23 mouse cellular contexts compared by ENCODE assay signal in genomic region chr8:92976656-92977055, GRCm38 (mm10). TPM values are rescaled to one million over a fixed set of nuclear protein-coding genes. Genes with fewer than 3 reads are reported as not detected.
DNase-seq lines count a peak whose midpoint lies in the region; ATAC-seq and TF ChIP-seq lines count a peak whose summit lies in the region.
"Had no signal": no experiment of that assay in that cellular context is flagged by ENCODE, and none has a peak within 500 bp of the region (broad histone marks: within the 10 kb centered on the region; RNA-seq: fewer than 3 reads in every experiment).

No protein-coding gene starts in this region.

- no peak overlapping the region for H3K4me2 ChIP-seq in embryonic facial prominence, embryonic 15.5 days (replicated peaks)
- H3K4me2 ChIP-seq: embryonic facial prominence, embryonic 13.5 days; forebrain, embryonic 12.5 days had no signal

- no peak for ATAC-seq in embryonic facial prominence, embryonic 15.5 days (ENCODE audit: insufficient number of reproducible peaks, low FRiP score, low TSS enrichment, low read depth)
- no peak for ATAC-seq in erythroid progenitor cell, adult 5-6 weeks (replicated peaks; ENCODE audit: low FRiP score, poor library complexity, severe bottlenecking)
- ATAC-seq: CD4-positive, CD25-positive, alpha-beta regulatory T cell, adult 4 months; forebrain, embryonic 14.5 days; forebrain, embryonic 16.5 days had no signal

- H3K27me3 ChIP-seq in embryonic facial prominence, embryonic 15.5 days = no peaks in the 10 kb centered on the region
- H3K27me3 ChIP-seq in embryonic facial prominence, embryonic 10.5 days (replicated peaks; ENCODE audit: low read depth, poor library complexity, severe bottlenecking) = no peaks in the 10 kb centered on the region
- H3K27me3 ChIP-seq: CH12.LX; embryonic facial prominence, embryonic 13.5 days; forebrain, embryonic 12.5 days had no signal

- no peak for TF ChIP-seq CTCF in gastrocnemius, adult 2 months (IDR thresholded peaks at IDR 0.05)

- H3K9ac ChIP-seq in embryonic facial prominence, embryonic 15.5 days = no peak overlapping the region
- H3K9ac ChIP-seq: embryonic facial prominence, embryonic 13.5 days; forebrain, embryonic 12.5 days had no signal

- intact Hi-C loops in gastrocnemius, adult 2 months (cut with DNase I) = no loop called here
- intact Hi-C loops in heart, postnatal 25 days (cut with DNase I) = no loop called here

- no peaks in the 10 kb centered on the region for H3K9me3 ChIP-seq in embryonic facial prominence, embryonic 15.5 days (replicated peaks)
- no peaks in the 10 kb centered on the region for H3K9me3 ChIP-seq in embryonic facial prominence, embryonic 10.5 days
- H3K9me3 ChIP-seq: embryonic facial prominence, embryonic 13.5 days; forebrain, embryonic 10.5 days; forebrain, embryonic 12.5 days had no signal

- no peak overlapping the region for H3K4me3 ChIP-seq in embryonic facial prominence, embryonic 15.5 days (replicated peaks)
- no peak overlapping the region for H3K4me3 ChIP-seq in embryonic facial prominence, embryonic 10.5 days
- no peak overlapping the region for H3K4me3 ChIP-seq in gastrocnemius, adult 2 months
- H3K4me3 ChIP-seq: embryonic facial prominence, embryonic 13.5 days; forebrain, embryonic 10.5 days; forebrain, embryonic 12.5 days had no signal

- H3K36me3 ChIP-seq in embryonic facial prominence, embryonic 15.5 days = no peaks in the 10 kb centered on the region
- H3K36me3 ChIP-seq in embryonic facial prominence, embryonic 10.5 days (replicated peaks) = no peaks in the 10 kb centered on the region
- H3K36me3 ChIP-seq: embryonic facial prominence, embryonic 13.5 days; forebrain, embryonic 10.5 days; forebrain, embryonic 12.5 days; G1E had no signal

- DNase-seq in embryonic facial prominence, embryonic 10.5 days (ENCODE audit: low spot score) = no peak
- DNase-seq in gastrocnemius, adult 2 months = peak; percentile 35
- DNase-seq in gastrocnemius, postnatal 4 days (ENCODE audit: low spot score in 2 of 2) = no peak
- peak; percentile 85 for DNase-seq in heart, adult 11 months
- no peak for DNase-seq in heart, postnatal 25 days (ENCODE audit: low spot score)
- DNase-seq: adrenal gland, adult 2 months; adrenal gland, postnatal 14 days; adrenal gland, postnatal 36 days; B cell, adult 2 months; cerebellum, adult 11-12 months; cerebellum, adult 2 months; cerebellum, adult 9-10 months; cerebellum, postnatal 25 days had no signal

- peaks cover 8% of the 10 kb centered on the region; the same call in 1 of the 2 replicates for H3K4me1 ChIP-seq in embryonic facial prominence, embryonic 15.5 days
- peaks cover 2% of the 10 kb centered on the region; the same call in 1 of the 2 replicates for H3K4me1 ChIP-seq in embryonic facial prominence, embryonic 10.5 days

- WGBS in embryonic facial prominence, embryonic 15.5 days = 73% methylated on average over 5 of the region's 5 CpGs
- WGBS in embryonic facial prominence, embryonic 10.5 days = 90% methylated on average over 5 of the region's 5 CpGs

- H3K27ac ChIP-seq in embryonic facial prominence, embryonic 15.5 days (replicated peaks) = peak overlapping the region; percentile 75; the same call in 1 of the 2 replicates
- no peak overlapping the region for H3K27ac ChIP-seq in embryonic facial prominence, embryonic 10.5 days (replicated peaks)
- H3K27ac ChIP-seq in gastrocnemius, adult 2 months = peak overlapping the region; percentile 61
- H3K27ac ChIP-seq: forebrain, embryonic 10.5 days; forebrain, embryonic 12.5 days had no signal

RNA-seq across cellular contexts. Expression of gene Slc6a2, which starts 16.8 kb away (rescaled TPM):
- polyA plus RNA-seq in embryonic facial prominence, embryonic 15.5 days (2015; fragmentation: Nextera tagmentation; extraction: Ambion mirVana) = 1.4 and 1.7 TPM in 2 replicates
- polyA plus RNA-seq in embryonic facial prominence, embryonic 10.5 days (2016; fragmentation: Nextera tagmentation; extraction: Ambion mirVana) = 0.02 and 0.11 TPM in 2 replicates
- total RNA-seq in gastrocnemius, adult 2 months (2021) = under 1 TPM; 0.20 to 0.39 TPM
- total RNA-seq in gastrocnemius, postnatal 4 days (2021) = under 1 TPM; 0.65 to 0.83 TPM
- under 1 TPM; 0.05 to 0.08 TPM for total RNA-seq in heart, postnatal 25 days (2021)
- not detected in 2 replicates for total RNA-seq in erythroid progenitor cell, adult 5-6 weeks (2015; ENCODE audit: low replicate concordance)
- not detected in 2 replicates for total RNA-seq in erythroid progenitor cell, adult 5-6 weeks (2017; ENCODE audit: low replicate concordance)
- total RNA-seq: CH12.LX had no signal
- polyA plus RNA-seq: CD4-positive, CD25-positive, alpha-beta regulatory T cell, adult 4 months; forebrain, embryonic 10.5 days; forebrain, embryonic 12.5 days; forebrain, embryonic 14.5 days; forebrain, embryonic 16.5 days; G1E had no signal

Comparison
In these comparisons a context has a peak if more than half of its experiments do, and no peak if none do; other contexts are left out.
1. DNase-seq: peak in gastrocnemius, adult 2 months (single experiment) and heart, adult 11 months (single experiment); none in embryonic facial prominence, embryonic 10.5 days (single experiment), gastrocnemius, postnatal 4 days (0 of 2) and heart, postnatal 25 days (single experiment).